Mouse (Mus musculus) hindbrain, embryonic 15.5 days (tissue): Measurements from ENCODE around the gene Ttc25. TPM values are rescaled to one million over a fixed set of nuclear protein-coding genes. Genes with fewer than 3 reads are reported as not detected.
A peak's percentile ranks its signal among the peaks of the same experiment; 100 is the strongest.
"Not testable (repeated sequence)": the region's sequence is repeated elsewhere in the genome, so short reads cannot be mapped to it uniquely, and the experiment has no call there.

Experiments
- ATAC-seq: fragments of 200-750 bp; cut with Nextera tagmentation; 2 replicates; pipeline ENCODE4 v1.8.0; 2017; ENCODE audit warnings: low read depth, moderate number of reproducible peaks, moderate TSS enrichment; ENCODE audit not compliant: low FRiP score
- H3K27ac ChIP-seq: fragments of 300-500 bp; sonication (generic); replicated peaks from 2 replicates; pipeline ENCODE4 v1.5.1; 2015; ENCODE audit warnings: mild to moderate bottlenecking, inconsistent platforms
- H3K27me3 ChIP-seq: fragments of 300-500 bp; sonication (generic); 2 replicates; pipeline ENCODE4 v1.6.1; 2015; ENCODE audit warnings: control low read depth, inconsistent platforms
- H3K36me3 ChIP-seq: fragments of 300-500 bp; sonication (generic); 2 replicates; pipeline ENCODE4 v1.6.1; 2015; ENCODE audit warnings: control low read depth, inconsistent platforms
- H3K4me1 ChIP-seq: fragments of 300-500 bp; sonication (generic); replicated peaks from 2 replicates; pipeline ENCODE4 v1.6.1; 2015; ENCODE audit warnings: control low read depth, inconsistent platforms
- H3K4me2 ChIP-seq: fragments of 300-500 bp; sonication (generic); 2 replicates; pipeline ENCODE4 v1.6.1; 2015; ENCODE audit warnings: moderate library complexity, mild to moderate bottlenecking, inconsistent platforms
- H3K4me3 ChIP-seq: fragments of 300-500 bp; sonication (generic); 2 replicates; pipeline ENCODE4 v1.5.1; 2015; ENCODE audit warnings: mild to moderate bottlenecking, inconsistent platforms
- H3K9ac ChIP-seq: fragments of 300-500 bp; sonication (generic); 2 replicates; pipeline ENCODE4 v1.6.1; 2015; ENCODE audit warnings: inconsistent platforms
- H3K9me3 ChIP-seq: fragments of 300-500 bp; sonication (generic); 2 replicates; pipeline ENCODE4 v1.6.1; 2016; ENCODE audit warnings: control low read depth, inconsistent platforms
- WGBS: fragments of 180-500 bp; shearing (Covaris S2); methylation state at CpG from one replicate; pipeline ENCODE4 v1.1.7; 2015; 5-methylcytosine and 5-hydroxymethylcytosine counted together
- polyA plus RNA-seq: library from polyadenylated mRNA; unstranded; fragments of >200 nt; fragmentation: Nextera tagmentation; extraction: Ambion mirVana; gene quantifications from 2 replicates; pipeline ENCODE4 v1.2.1, GENCODE M21; 2015

Gene Ttc25
- polyA plus RNA-seq, 1 experiment from 2014 or later: 2.6 TPM

- H3K9me3 ChIP-seq, H3K4me3 ChIP-seq, H3K27me3 ChIP-seq, H3K27ac ChIP-seq, H3K4me2 ChIP-seq, H3K4me1 ChIP-seq, ATAC-seq, H3K36me3 ChIP-seq, H3K9ac ChIP-seq: not testable (repeated sequence)
- 91% methylated on average over 6 of the region's 6 CpGs for WGBS
Observed at GRCm38 (mm10) chr11:100534821-100535220, 10.6 kb upstream of the Ttc25 start.

DNA sequence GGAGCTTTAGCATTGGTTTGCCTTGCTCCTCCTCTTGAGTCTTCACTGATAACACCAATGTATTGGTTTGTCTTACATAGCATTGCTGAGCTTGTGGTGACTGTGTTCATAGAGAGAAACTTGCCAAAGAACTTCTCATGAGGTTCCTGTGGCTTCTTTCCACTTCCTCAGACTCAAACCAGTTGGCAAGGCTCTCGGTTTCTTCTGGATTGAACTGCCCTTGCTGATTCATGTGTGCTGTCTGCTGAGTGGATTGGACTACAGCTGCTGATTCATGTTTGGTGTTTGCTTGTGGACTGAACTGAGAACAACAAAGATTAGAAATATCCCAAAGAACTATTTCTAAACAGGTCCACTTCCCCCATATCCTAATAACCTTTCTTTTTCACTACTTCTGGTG, 9.4 kb upstream of the Ttc25 start:
- H3K36me3 ChIP-seq: no peaks in the 10 kb centered on the region
- no peak overlapping the region for H3K4me2 ChIP-seq
- WGBS: 85% methylated on average over 1 of the region's 1 CpGs
- no peak overlapping the region for H3K4me3 ChIP-seq
- no peaks in the 10 kb centered on the region for H3K4me1 ChIP-seq
- no peaks in the 10 kb centered on the region for H3K27me3 ChIP-seq
- ATAC-seq: no peak
- no peak overlapping the region for H3K27ac ChIP-seq
- H3K9ac ChIP-seq: no peak overlapping the region
- H3K9me3 ChIP-seq: no peaks in the 10 kb centered on the region

DNA sequence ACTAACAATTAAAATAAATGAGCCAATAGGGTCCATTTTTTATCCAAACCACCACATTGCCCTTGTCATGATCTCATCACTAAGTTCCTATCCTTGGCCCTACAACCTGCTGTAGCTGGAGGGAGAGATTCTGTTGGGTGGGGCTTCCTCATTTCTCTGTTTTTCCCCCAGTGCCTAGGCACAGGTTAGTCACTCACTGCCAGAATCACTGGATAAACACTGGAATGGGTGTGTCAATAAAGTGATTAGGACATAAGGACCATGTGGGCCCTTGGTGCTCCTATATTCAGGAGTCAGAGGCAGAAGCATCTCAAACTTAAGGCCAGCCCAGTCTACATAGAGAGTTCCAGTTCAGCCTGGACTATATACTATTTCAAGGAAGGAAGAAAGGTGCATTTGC, 8.9 kb upstream of the Ttc25 start:
- no peaks in the 10 kb centered on the region for H3K4me1 ChIP-seq
- H3K9me3 ChIP-seq: no peaks in the 10 kb centered on the region
- H3K4me2 ChIP-seq: no peak overlapping the region
- H3K36me3 ChIP-seq: no peaks in the 10 kb centered on the region
- no peak overlapping the region for H3K27ac ChIP-seq
- ATAC-seq: no peak
- H3K27me3 ChIP-seq: no peaks in the 10 kb centered on the region
- H3K4me3 ChIP-seq: no peak overlapping the region
- H3K9ac ChIP-seq: no peak overlapping the region

DNA sequence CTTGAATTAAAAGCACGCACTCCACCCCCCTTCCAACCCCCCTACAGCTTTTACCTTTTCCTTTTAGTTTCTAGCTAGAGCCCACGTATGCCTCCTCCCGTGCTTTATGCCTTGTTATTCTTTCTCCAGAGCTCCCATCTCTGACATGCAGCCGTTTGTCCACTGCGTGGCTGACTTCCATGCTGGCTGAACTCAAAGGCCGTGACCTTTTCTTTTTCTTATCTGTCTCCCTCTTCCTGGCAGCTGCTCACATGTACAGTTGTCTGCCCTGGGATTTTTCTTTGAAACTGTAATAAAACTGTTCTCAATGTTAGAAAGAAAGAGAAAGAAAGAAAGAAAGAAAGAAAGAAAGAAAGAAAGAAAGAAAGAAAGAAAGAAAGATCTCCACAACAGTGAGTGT, 4.4 kb upstream of the Ttc25 start:
- Histone ChIP-seq H3K4me3 (no peak overlapping the region), H3K27ac (no peak overlapping the region), H3K4me1 (peaks cover 10% of the 10 kb centered on the region), H3K4me2 (no peak overlapping the region), H3K9me3 (no peaks in the 10 kb centered on the region), H3K36me3 (no peaks in the 10 kb centered on the region), H3K27me3 (no peaks in the 10 kb centered on the region), H3K9ac (no peak overlapping the region)
- ATAC-seq: no peak
- 58% methylated on average over 6 of the region's 6 CpGs for WGBS

DNA sequence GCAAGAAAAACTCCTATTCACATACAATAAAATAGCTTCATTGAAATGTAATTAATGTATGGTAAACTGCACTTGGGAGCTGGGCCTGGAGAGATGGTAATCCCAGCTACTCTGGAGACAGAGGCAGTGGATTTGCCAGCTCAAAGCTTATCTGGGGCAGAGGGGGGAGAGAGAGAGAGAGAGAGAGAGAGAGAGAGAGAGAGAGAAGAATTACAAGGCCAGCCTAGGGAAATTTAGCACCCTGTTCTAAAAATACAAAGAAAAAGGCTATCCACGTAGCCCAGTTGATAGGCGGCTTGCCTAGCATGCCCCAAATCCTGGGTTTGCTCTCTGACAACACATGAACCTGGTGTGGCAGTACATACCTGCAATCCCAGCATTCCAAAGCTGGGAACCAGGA, 3.8 kb upstream of the Ttc25 start:
- no peaks in the 10 kb centered on the region for H3K36me3 ChIP-seq
- H3K4me3 ChIP-seq: no peak overlapping the region
- ATAC-seq: no peak
- H3K27ac ChIP-seq: no peak overlapping the region
- H3K4me1 ChIP-seq: peaks cover 11% of the 10 kb centered on the region
- no peak overlapping the region for H3K9ac ChIP-seq
- no peaks in the 10 kb centered on the region for H3K27me3 ChIP-seq
- 89% methylated on average over 2 of the region's 2 CpGs for WGBS
- no peak overlapping the region for H3K4me2 ChIP-seq
- no peaks in the 10 kb centered on the region for H3K9me3 ChIP-seq

DNA sequence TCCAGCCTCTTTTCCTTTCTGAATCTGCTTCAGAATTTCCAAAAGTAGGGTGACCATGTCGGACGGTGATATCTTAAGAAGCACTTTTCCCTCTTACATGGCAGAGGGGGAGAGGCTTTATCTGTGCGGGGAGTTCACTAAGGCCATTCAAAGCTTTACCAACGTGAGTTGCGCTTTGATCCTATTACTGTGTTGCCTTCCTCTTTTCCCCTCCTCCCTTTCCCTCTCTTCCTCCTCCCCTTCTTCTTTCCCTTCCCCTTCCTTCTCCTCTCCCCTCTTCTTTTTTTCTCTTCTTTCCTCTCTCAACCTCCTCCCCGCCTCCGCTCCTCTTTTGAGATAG, 309 bp downstream of the Ttc25 start:
- peak; percentile 63 for ATAC-seq
- WGBS: 25% methylated on average over 7 of the region's 7 CpGs
- peak overlapping the region; percentile 45 for H3K4me3 ChIP-seq

DNA sequence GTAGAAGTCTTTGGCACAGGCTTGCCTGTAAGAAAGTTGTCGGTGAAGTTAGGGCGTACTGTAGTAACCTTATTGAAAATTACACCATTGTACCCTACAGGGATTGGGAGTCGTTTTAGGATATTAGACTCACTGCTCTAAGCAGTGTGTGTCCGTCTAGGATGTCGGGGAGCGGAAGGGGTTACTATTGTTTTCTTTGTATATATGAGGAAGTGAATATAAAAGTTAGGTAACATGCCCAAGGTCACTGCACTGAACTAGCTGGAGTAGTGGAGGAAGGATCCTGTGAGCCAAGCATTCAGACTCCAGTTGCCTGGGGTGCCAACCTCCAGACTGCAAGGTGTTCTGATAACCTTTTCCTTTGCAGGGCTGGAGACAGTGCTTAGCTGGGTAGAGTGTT, 1.5 kb downstream of the Ttc25 start:
- H3K4me1 ChIP-seq: peaks cover 11% of the 10 kb centered on the region
- H3K9me3 ChIP-seq: no peaks in the 10 kb centered on the region
- no peak overlapping the region for H3K4me3 ChIP-seq
- no peak overlapping the region for H3K27ac ChIP-seq
- no peak overlapping the region for H3K9ac ChIP-seq
- no peaks in the 10 kb centered on the region for H3K36me3 ChIP-seq
- no peak for ATAC-seq
- no peak overlapping the region for H3K4me2 ChIP-seq
- WGBS: 93% methylated on average over 6 of the region's 6 CpGs
- no peaks in the 10 kb centered on the region for H3K27me3 ChIP-seq

More for the DNA sequence above, 309 bp downstream of the Ttc25 start:
- H3K9ac ChIP-seq: peak overlapping the region; percentile 43
- H3K36me3 ChIP-seq: no peaks in the 10 kb centered on the region
- peaks cover 11% of the 10 kb centered on the region for H3K4me1 ChIP-seq
- no peaks in the 10 kb centered on the region for H3K9me3 ChIP-seq
- no peaks in the 10 kb centered on the region for H3K27me3 ChIP-seq
- peak overlapping the region; percentile 72 for H3K4me2 ChIP-seq
- peak overlapping the region; percentile 71 for H3K27ac ChIP-seq

GRCm38 (mm10) chr11:100548141-100548540, 2.7 kb downstream of the Ttc25 start:
- Histone ChIP-seq H3K4me2 (no peak overlapping the region), H3K36me3 (no peaks in the 10 kb centered on the region), H3K4me3 (no peak overlapping the region), H3K4me1 (peaks cover 11% of the 10 kb centered on the region), H3K27me3 (no peaks in the 10 kb centered on the region), H3K9ac (no peak overlapping the region), H3K27ac (no peak overlapping the region), H3K9me3 (no peaks in the 10 kb centered on the region)
- no peak for ATAC-seq
- 80% methylated on average over 6 of the region's 6 CpGs for WGBS

GRCm38 (mm10) chr11:100549466-100549865, 4.1 kb downstream of the Ttc25 start:
- no peak overlapping the region for H3K27ac ChIP-seq
- no peak for ATAC-seq

GRCm38 (mm10) chr11:100550101-100550500, 4.7 kb downstream of the Ttc25 start:
- H3K9me3 ChIP-seq: no peaks in the 10 kb centered on the region
- no peak overlapping the region for H3K27ac ChIP-seq
- H3K4me2 ChIP-seq: no peak overlapping the region
- H3K36me3 ChIP-seq: no peaks in the 10 kb centered on the region
- WGBS: 80% methylated on average over 6 of the region's 6 CpGs
- H3K4me1 ChIP-seq: peaks cover 8% of the 10 kb centered on the region
- H3K27me3 ChIP-seq: no peaks in the 10 kb centered on the region
- H3K9ac ChIP-seq: no peak overlapping the region
- no peak for ATAC-seq
- no peak overlapping the region for H3K4me3 ChIP-seq

More at GRCm38 (mm10) chr11:100549466-100549865, 4.1 kb downstream of the Ttc25 start:
- Histone ChIP-seq H3K4me1 (peaks cover 11% of the 10 kb centered on the region), H3K9ac (no peak overlapping the region), H3K4me2 (no peak overlapping the region), H3K4me3 (no peak overlapping the region), H3K36me3 (no peaks in the 10 kb centered on the region), H3K27me3 (no peaks in the 10 kb centered on the region), H3K9me3 (no peaks in the 10 kb centered on the region)
- 90% methylated on average over 8 of the region's 8 CpGs for WGBS

- no peaks in the 10 kb centered on the region for H3K4me1 ChIP-seq
- no peak overlapping the region for H3K9ac ChIP-seq
- H3K4me3 ChIP-seq: no peak overlapping the region
- no peak overlapping the region for H3K27ac ChIP-seq
- H3K4me2 ChIP-seq: no peak overlapping the region
- no peaks in the 10 kb centered on the region for H3K36me3 ChIP-seq
- WGBS: 75% methylated on average over 4 of the region's 4 CpGs
- no peaks in the 10 kb centered on the region for H3K27me3 ChIP-seq
- no peaks in the 10 kb centered on the region for H3K9me3 ChIP-seq
- no peak for ATAC-seq
Observed at GRCm38 (mm10) chr11:100552842-100553241, 7.4 kb downstream of the Ttc25 start.

GRCm38 (mm10) chr11:100555583-100555982, 10.2 kb downstream of the Ttc25 start:
- ATAC-seq: no peak
- no peak overlapping the region for H3K4me3 ChIP-seq
- H3K9me3 ChIP-seq: no peaks in the 10 kb centered on the region
- no peaks in the 10 kb centered on the region for H3K4me1 ChIP-seq
- no peaks in the 10 kb centered on the region for H3K27me3 ChIP-seq
- no peak overlapping the region for H3K27ac ChIP-seq
- WGBS: 23% methylated on average over 11 of the region's 11 CpGs
- peak overlapping the region; percentile 40 for H3K4me2 ChIP-seq
- no peak overlapping the region for H3K9ac ChIP-seq
- H3K36me3 ChIP-seq: no peaks in the 10 kb centered on the region

- no peak overlapping the region for H3K9ac ChIP-seq
- ATAC-seq: no peak
- no peaks in the 10 kb centered on the region for H3K4me1 ChIP-seq
- H3K9me3 ChIP-seq: no peaks in the 10 kb centered on the region
- no peak overlapping the region for H3K4me2 ChIP-seq
- no peak overlapping the region for H3K4me3 ChIP-seq
- no peaks in the 10 kb centered on the region for H3K36me3 ChIP-seq
- no peaks in the 10 kb centered on the region for H3K27me3 ChIP-seq
- 80% methylated on average over 3 of the region's 3 CpGs for WGBS
- no peak overlapping the region for H3K27ac ChIP-seq
Observed at GRCm38 (mm10) chr11:100557563-100557962, 12.2 kb downstream of the Ttc25 start.
